ENCODE assay signal across 8 mouse cellular contexts in the genomic region with DNA sequence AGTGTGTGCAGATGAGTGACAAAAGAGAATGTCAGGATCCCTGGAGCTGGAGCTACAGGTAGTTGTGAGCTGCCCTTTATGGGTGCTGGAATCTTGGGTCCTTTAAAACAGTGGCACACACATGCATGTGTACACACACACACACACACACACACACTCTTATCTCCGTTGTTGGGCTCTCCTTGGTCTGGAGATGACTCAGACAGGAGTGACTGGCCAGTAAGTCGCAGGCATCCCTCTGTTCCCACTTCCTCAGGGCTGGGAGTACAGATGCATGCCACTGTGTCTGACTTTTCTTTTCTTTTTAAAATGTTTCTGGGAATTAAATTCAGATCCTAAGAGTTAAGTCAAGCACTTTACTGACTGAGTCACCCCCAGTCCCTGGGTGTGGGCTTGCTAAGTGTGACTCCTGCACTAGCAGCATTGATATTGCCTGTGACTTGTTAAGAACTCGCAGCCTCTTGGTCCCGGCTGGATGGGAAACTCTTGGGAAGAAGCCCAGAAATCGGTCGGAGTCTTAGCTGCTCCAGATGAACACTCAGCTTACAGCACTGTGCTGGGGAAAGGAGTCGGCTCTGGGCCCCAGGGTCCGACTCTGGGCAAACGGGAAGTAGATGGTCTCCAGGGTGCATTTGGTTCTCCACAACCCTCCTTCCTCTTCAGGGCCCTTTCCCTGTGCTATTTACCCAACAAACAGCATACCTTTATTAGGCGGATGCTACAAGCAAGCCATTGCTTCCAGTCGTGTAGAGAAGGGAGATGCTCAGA.
A peak's percentile ranks its signal among the peaks of the same experiment; 100 is the strongest.
DNase-seq lines count a peak whose midpoint lies in the region; ATAC-seq lines count a peak whose summit lies in the region.
"Had no signal": no experiment of that assay in that cellular context is flagged by ENCODE, and none has a peak within 500 bp of the region (broad histone marks: within the 10 kb centered on the region; RNA-seq: fewer than 3 reads in every experiment).

No protein-coding gene starts in this region.

- H3K9me3 ChIP-seq in heart, embryonic 11.5 days (replicated peaks; ENCODE audit: control insufficient read depth, low read length) = no peaks in the 10 kb centered on the region

- no peak for ATAC-seq in heart, embryonic 11.5 days (replicated peaks; ENCODE audit: insufficient number of reproducible peaks, low FRiP score, low TSS enrichment)
- ATAC-seq in megakaryocyte progenitor cell, adult 5-6 weeks (replicated peaks; ENCODE audit: poor library complexity) = peak; percentile 59
- ATAC-seq in activated CD4-positive, CD25-positive, alpha-beta regulatory T cell, adult 4 months = no peak

- no peak overlapping the region for H3K4me2 ChIP-seq in heart, embryonic 11.5 days

- H3K4me1 ChIP-seq in heart, embryonic 11.5 days (ENCODE audit: control insufficient read depth, insufficient read depth, low read length) = no peaks in the 10 kb centered on the region

- WGBS in heart, embryonic 11.5 days (ENCODE audit: insufficient replicate concordance) = 67% methylated on average over 11 of the region's 11 CpGs

- no peak overlapping the region for H3K9ac ChIP-seq in heart, embryonic 11.5 days (ENCODE audit: low read depth, low read length)

- H3K27ac ChIP-seq in heart, embryonic 11.5 days (ENCODE audit: low read depth, low read length) = no peak overlapping the region

- no peaks in the 10 kb centered on the region for H3K36me3 ChIP-seq in heart, embryonic 11.5 days (ENCODE audit: control insufficient read depth, insufficient read depth, low read length)

- H3K4me3 ChIP-seq in heart, embryonic 11.5 days (ENCODE audit: low read depth, low read length) = no peak overlapping the region
- H3K4me3 ChIP-seq: erythroblast, embryonic 14.5 days had no signal

- peak; percentile 80 for DNase-seq in heart, adult 11 months
- peak; percentile 89 for DNase-seq in 416B (ENCODE audit: low read depth)
- peak; percentile 57 for DNase-seq in Muller cell, postnatal 12 days (ENCODE audit: inconsistent ontology term)
- DNase-seq in layer of hippocampus, adult 11-12 months (ENCODE audit: low spot score) = no peak

- H3K27me3 ChIP-seq in heart, embryonic 11.5 days (ENCODE audit: control insufficient read depth, insufficient read depth, low read length) = no peaks in the 10 kb centered on the region
